Mouse (Mus musculus): ENCODE data around the gene Trip13.

Trip13 gene

GRCm38 (mm10) chr13:73937321-73938176 is at the start of gene Trip13, which contains the start of gene Brd9:
Gene Trip13 (minus strand): TSS chr13:73937784.
Gene Brd9 (plus strand): TSS chr13:73937811.
- peak; percentile 93 to 95 for DNase-seq (ENCODE audit: low spot score in 2 of 2)

GRCm38 (mm10) chr13:73976935-73977334 is 39.4 kb upstream of the Trip13 start:
- DNase-seq (ENCODE audit: low spot score in 2 of 2) = no peak

DNA sequence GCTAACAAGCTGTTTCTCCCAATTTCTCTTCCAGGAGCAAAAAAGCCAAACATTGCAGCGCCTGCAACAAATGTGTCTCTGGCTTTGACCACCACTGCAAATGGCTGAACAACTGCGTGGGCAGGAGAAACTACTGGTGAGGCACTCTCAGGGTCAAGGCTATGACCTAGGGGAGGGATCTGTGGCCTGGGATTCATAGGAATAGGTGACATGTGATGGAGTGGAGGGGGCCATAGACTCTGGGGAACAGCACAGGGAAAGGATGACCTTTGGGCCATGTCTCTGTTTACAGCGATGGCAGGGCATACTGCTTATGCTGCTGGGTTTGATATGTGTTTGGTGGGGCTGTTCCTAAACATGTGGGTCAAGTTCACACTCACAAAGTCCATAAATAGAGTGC is 36.9 kb upstream of the Trip13 start:
- no peak for DNase-seq (ENCODE audit: low spot score in 2 of 2)

- DNase-seq (ENCODE audit: low spot score in 2 of 2) = peak; percentile 2 to 13
Measured at GRCm38 (mm10) chr13:73970545-73971448, 33.2 kb upstream of the Trip13 start.

GRCm38 (mm10) chr13:73963551-73963950 is 26.0 kb upstream of the Trip13 start, which contains the start of gene Zdhhc11:
Gene Zdhhc11 (plus strand): TSS chr13:73963851.
- no peak for DNase-seq (ENCODE audit: low spot score in 2 of 2)

DNA sequence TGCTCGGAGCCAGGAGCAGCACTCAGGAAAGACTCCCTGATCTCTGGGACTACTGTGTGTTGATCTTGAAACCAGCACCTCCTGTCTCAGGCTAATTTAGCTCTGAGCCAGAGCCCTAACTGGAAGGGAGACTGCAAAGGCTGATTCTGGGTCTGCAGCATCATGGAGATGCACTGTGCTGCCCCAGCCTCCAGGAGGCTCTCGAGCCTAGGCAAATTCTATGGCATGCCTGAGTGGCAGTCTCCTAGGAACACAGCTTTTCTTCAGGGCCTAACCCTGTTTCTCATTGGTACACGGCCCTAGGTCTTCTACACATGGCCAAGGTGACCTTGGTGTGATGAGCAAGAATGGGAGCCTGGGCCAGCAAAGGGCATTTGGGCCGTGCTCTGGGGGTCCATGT is 23.6 kb upstream of the Trip13 start:
- no peak for DNase-seq (ENCODE audit: low spot score in 2 of 2)

GRCm38 (mm10) chr13:73960117-73960652 is 22.6 kb upstream of the Trip13 start:
- DNase-seq (ENCODE audit: low spot score in 2 of 2) = no peak

DNA sequence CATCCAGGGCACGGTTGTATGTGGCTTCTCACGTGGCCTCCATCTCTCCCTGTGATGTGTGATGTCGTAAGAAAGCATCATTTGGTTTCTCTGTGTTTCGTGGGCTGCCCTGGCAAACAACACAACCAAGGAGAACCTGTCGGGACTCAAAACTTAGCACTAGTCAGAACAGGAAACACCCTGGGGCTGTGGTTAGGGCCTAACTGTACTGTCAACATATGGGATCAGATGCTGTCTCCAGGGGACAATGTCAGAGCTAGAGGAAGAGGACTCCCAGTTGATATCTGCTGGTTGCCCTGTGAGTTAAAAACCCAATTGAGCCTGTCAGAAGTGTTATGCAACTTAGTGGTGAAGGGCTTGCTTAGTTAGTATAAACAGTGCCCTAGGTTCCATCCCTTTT is 17.9 kb upstream of the Trip13 start:
- DNase-seq (ENCODE audit: low spot score in 2 of 2) = no peak

GRCm38 (mm10) chr13:73954666-73955065 is 17.1 kb upstream of the Trip13 start:
- DNase-seq (ENCODE audit: low spot score in 2 of 2) = no peak

DNA sequence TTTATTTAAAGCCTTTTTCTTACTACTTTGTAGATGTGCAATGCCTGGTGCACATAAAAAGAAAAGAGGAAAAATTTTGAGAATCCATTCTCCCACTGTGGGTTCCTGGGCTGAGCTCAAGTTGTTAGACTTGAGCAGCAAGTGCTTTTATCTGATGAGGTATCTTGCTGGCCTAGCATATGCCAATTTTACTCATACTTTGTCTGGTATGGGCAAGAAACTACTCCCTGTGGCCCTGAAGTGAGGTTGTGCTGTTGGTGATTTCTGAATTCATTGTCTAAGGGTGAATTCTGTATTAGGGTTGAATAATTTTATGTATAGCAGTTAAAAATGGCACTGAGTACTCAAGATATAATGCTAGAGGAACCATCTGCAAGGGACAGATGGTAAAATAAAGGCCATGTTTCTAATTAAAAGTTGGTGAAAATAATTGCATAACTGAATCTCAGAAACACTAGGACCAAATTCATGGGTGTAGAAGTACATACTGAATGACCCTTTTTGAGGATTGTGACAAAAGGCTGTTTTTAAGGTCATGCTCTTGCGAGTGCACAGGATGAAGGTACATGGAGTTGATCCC is 16.1 kb upstream of the Trip13 start:
- DNase-seq (ENCODE audit: low spot score in 2 of 2) = no peak

DNA sequence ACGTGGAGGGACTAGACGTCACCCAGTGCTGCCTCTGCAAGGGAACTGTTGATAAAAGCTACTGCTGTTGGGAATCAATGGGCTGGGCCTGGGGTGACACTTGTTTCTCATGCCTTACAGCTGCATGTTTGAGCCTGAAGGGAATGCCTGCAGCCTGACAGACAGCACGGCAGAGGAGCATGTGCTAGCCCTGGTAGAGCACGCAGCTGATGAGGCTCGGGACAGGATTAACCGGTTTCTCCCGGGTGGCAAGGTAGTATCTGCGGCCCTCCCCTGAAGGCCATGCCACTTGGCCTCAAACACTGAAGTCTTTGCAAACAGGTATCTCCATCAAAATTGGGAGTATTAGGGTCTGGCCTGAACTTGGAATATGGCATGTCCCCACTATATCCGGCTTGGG is 7.0 kb upstream of the Trip13 start:
- no peak for DNase-seq (ENCODE audit: low spot score in 2 of 2)

DNA sequence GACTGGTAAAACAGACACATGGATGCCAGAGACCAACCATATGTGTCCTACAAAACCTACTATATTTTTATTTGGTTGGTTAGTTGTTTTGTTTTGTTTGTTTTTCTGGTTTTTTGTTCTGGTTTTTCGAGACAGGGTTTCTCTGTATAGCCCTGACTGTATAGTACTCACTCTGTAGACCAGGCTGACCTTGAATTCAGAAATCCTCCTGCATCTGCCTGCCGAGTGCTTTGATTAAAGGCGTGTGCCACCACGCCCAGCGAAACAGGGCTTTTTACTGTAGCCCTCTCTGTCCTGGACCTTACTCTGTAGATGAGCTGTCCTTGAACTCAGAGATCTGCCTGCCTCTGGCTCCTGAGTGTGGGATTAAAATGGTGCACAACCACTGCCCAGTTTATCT is 1.5 kb upstream of the Trip13 start:
- DNase-seq (ENCODE audit: low spot score in 2 of 2) = no peak

DNA sequence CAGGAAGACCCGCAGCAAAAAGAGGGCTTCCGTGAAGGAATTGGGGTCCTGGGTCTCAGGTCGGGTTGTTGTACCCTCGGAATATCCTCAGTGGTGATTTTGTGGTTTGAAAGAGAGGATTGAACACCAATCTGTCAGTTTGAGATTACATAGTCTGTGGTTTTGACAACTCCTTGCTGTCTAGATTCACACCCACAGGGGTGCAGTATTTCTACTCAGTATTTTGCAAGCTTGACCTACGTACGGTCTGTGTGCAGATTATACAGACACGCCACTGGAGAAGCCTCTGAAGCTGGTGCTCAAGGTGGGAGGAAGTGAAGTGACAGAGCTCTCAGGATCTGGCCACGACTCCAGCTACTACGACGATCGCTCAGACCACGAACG is 585 bp upstream of the Trip13 start:
- peak in 1 of 2 experiments; percentile 79 for DNase-seq (ENCODE audit: low spot score in 2 of 2)

- no peak for DNase-seq (ENCODE audit: low spot score in 2 of 2)
Measured at GRCm38 (mm10) chr13:73936938-73937320, 655 bp downstream of the Trip13 start.

DNA sequence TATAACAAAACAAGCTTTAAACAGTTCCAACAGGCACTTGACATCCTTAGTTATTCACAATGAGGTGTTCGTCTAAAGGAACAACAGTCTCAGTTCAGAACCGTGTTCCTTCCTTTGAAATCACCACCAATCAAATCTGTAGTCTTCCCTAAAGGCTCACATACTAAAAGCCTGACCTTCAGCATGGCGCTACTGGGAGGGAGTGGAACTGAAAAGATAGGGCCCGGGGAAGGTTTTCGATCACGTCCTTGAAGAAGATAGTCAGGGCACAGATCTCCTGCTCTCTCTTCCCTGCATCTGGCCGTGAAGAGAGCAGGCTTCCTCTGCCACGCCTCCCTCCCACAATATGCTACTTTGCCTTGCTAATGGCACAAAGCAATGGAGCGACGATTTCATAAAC is 5.4 kb downstream of the Trip13 start:
- DNase-seq (ENCODE audit: low spot score in 2 of 2) = no peak

- DNase-seq (ENCODE audit: low spot score in 2 of 2) = no peak
Measured at GRCm38 (mm10) chr13:73913066-73913465, 24.5 kb downstream of the Trip13 start.

DNA sequence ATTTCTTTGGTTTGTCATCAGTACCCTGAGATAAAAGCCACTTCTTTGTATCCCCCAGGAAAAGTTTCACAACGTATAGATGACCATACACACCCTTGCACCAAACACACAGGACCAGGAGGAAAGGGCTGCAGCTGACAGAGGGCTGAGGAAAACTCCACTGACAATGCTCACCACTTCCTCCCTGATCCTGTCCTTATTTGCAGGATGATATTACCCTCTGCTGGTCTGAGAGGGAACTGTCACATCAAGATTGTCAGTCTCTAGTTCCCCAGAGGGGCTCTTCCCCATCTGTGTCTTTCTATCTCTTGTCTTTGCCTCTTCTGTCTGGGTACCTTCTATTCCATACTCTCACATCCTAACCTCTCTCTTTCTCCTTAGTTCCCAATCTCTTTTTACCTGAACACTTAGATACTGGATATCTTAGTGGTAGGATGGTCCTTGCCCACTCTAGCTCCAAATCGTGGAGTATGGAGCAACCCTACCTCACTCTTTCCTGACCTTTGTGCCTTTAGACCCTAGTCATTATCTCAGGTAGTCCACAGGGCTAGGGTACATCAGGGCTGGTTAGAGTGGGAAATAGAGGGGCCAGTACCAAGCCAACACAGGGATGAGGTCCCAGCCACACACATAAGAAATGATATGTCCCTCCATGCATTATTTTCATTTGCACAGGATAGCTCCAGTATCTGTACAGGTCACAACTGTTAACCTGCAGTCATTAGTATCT is 29.7 kb downstream of the Trip13 start:
- no peak for DNase-seq (ENCODE audit: low spot score in 2 of 2)

DNA sequence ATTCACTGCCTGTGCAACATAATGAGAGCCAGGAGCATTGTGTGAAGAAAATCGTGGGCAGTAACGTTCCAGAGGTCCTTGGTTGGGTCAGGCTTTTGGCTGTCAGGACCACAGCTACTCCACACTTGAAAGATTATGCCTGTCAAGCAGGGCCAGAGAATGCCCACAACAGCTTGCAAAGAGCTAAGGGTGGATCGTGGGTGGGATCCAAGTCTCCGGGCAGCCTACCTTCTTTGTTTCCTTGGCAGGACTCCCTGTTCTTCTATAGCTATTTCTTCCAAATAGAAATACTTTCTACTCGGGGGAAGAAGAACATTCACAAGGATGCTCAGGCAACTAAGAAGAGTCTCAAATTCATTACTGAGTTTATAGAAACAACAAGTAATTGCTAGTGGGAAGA is 30.4 kb downstream of the Trip13 start:
- no peak for DNase-seq (ENCODE audit: low spot score in 2 of 2)

GRCm38 (mm10) chr13:73897561-73897960 is 40.0 kb downstream of the Trip13 start:
- DNase-seq (ENCODE audit: low spot score in 2 of 2) = no peak

- no peak for DNase-seq (ENCODE audit: low spot score in 2 of 2)
Measured at GRCm38 (mm10) chr13:73892493-73893178, 44.9 kb downstream of the Trip13 start.

GRCm38 (mm10) chr13:73887415-73887874 is 50.1 kb downstream of the Trip13 start:
- DNase-seq (ENCODE audit: low spot score in 2 of 2) = no peak
